Mouse (Mus musculus): ENCODE results near the gene Camkmt. TPM values are rescaled to one million over a fixed set of nuclear protein-coding genes. Genes with fewer than 3 reads are reported as not detected.

The Camkmt gene
- polyA plus RNA-seq, 1 experiment from 2014 or later: 11.4 TPM

DNA sequence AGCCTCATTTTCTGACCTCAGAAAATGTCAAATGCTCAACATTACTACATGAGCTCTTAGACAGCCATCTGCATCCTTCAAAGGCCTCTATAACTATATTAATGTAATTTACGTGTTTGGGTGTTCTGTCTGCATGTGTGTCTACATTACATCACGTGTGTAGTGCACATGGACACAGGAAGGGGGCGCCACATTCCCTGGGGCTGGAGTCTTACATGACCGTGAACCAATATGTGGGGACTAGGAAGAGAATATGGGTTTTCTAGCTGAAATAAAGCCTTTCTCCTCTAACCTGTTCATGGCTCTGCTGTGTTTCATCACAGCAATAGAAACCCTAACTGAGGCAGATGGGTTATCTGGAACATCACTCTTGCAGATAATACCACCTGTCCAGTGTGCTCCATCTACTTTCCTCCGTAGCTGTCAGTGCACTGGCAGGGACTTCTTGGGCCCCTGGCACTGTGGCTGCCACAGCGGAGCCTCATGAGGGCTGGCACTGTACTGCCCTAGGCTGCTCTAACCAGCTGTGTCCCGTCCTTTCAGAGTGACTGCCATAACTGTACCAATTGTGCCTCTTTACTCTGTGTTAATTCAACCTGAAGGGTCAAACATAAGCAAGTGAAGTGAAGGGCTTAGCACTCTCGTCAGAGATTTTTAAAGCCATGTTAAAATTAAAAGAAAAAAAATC lies 19.1 kb upstream of the Camkmt start:
- no peak overlapping the region for H3K4me2 ChIP-seq
- no peak overlapping the region for H3K27ac ChIP-seq
- H3K9ac ChIP-seq: no peak overlapping the region
- no peaks in the 10 kb centered on the region for H3K4me1 ChIP-seq
- H3K27me3 ChIP-seq: no peaks in the 10 kb centered on the region
- ATAC-seq (ENCODE audit: borderline replicate concordance, extremely low read depth, low FRiP score, low TSS enrichment): no peak
- 88% methylated on average over 8 of the region's 8 CpGs for WGBS
- H3K4me3 ChIP-seq: no peak overlapping the region
- H3K36me3 ChIP-seq: peaks cover 25% of the 10 kb centered on the region
- H3K9me3 ChIP-seq: no peaks in the 10 kb centered on the region

DNA sequence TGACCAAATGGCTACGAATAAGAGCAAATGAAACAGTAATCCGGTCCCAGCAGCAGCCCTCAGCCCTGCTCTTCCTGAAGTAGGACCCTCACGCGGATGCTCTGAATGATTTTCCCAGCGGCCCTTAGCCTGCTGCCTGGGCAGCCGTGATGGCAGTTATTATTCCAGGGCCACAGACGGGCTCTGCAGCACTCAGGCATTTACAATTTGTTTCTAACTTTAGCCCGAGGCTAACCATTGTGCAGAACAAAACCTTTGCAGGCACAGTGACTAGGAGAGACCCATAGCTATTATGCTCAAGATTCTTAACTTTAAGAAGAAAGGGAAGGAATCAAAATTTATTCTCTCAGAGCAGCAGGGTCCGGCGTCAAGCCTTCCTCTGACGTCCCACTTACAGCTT lies 18.0 kb upstream of the Camkmt start:
- no peak for ATAC-seq (ENCODE audit: borderline replicate concordance, extremely low read depth, low FRiP score, low TSS enrichment)
- Histone ChIP-seq H3K27ac (no peak overlapping the region), H3K27me3 (no peaks in the 10 kb centered on the region), H3K4me1 (no peaks in the 10 kb centered on the region), H3K9me3 (no peaks in the 10 kb centered on the region), H3K36me3 (peaks cover 30% of the 10 kb centered on the region), H3K4me3 (no peak overlapping the region), H3K4me2 (no peak overlapping the region), H3K9ac (no peak overlapping the region)
- WGBS: 67% methylated on average over 11 of the region's 11 CpGs

DNA sequence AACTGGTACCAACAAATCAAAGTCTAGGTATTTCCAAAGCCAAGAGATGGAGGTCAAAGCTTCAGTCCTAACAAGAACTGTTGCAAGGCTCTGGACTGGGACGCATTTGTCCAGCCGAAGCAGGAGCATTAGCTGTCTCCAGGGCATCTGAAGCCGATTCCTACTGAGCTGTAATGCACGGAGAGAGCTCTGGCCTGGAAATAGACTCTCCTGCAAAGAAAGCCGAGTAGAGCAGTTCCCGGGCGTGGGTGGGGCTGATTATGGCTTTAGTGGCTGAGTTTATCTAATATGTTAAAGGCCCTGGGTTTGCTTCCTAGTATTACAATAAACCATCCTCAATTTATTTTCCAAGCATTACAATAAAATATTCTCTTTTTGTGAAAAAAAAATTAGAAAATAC lies 17.1 kb upstream of the Camkmt start:
- Histone ChIP-seq H3K27ac (no peak overlapping the region), H3K4me1 (no peaks in the 10 kb centered on the region), H3K36me3 (peaks cover 32% of the 10 kb centered on the region), H3K4me3 (no peak overlapping the region), H3K9me3 (no peaks in the 10 kb centered on the region), H3K4me2 (no peak overlapping the region), H3K9ac (no peak overlapping the region), H3K27me3 (no peaks in the 10 kb centered on the region)
- no peak for ATAC-seq (ENCODE audit: borderline replicate concordance, extremely low read depth, low FRiP score, low TSS enrichment)
- WGBS: 87% methylated on average over 7 of the region's 7 CpGs

DNA sequence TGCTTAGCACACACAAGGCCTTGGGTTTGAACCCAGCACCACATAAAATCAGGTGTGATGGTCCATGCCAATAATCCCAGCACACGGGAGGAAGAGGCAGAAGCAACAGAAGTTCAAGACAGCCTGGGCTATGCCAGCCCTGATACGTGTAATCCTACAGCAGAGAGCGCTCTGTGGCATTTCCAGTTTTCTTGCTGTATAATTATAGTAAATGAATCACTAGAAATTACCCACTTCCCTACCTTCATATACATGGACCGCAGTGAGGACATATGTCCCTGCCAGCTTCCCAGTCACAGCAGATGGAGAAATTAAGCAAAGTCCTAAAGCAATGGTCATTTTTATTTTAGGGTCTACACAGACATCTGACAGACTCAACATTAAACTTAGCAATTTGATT lies 16.3 kb upstream of the Camkmt start:
- no peaks in the 10 kb centered on the region for H3K4me1 ChIP-seq
- peaks cover 35% of the 10 kb centered on the region for H3K36me3 ChIP-seq
- no peaks in the 10 kb centered on the region for H3K9me3 ChIP-seq
- 93% methylated on average over 4 of the region's 4 CpGs for WGBS
- no peak overlapping the region for H3K27ac ChIP-seq
- no peak overlapping the region for H3K4me2 ChIP-seq
- H3K27me3 ChIP-seq: no peaks in the 10 kb centered on the region
- no peak for ATAC-seq (ENCODE audit: borderline replicate concordance, extremely low read depth, low FRiP score, low TSS enrichment)
- H3K4me3 ChIP-seq: no peak overlapping the region
- no peak overlapping the region for H3K9ac ChIP-seq

DNA sequence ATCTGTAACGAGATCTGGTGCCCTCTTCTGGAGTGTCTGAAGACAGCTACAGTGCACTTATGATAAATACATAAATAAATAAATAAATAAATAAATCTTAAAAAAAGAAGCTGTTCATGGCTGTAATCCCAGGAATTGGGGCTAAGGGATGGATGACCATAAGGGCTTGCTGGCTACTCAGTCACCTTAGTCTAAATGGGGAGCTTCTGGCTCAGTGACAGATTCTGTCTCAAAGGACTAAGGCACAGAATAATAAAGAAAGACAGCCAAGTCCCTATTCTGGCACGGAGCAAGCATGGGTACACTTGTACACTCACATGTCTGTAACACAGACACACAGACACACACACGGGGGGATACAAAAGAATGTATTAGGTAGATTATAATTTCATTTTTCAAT lies 11.1 kb upstream of the Camkmt start:
- no peaks in the 10 kb centered on the region for H3K4me1 ChIP-seq
- H3K4me2 ChIP-seq: no peak overlapping the region
- peaks cover 32% of the 10 kb centered on the region for H3K36me3 ChIP-seq
- H3K27me3 ChIP-seq: no peaks in the 10 kb centered on the region
- no peak overlapping the region for H3K9ac ChIP-seq
- no peak for ATAC-seq (ENCODE audit: borderline replicate concordance, extremely low read depth, low FRiP score, low TSS enrichment)
- H3K27ac ChIP-seq: no peak overlapping the region
- 89% methylated on average over 3 of the region's 3 CpGs for whole genome bisulfite sequencing
- no peaks in the 10 kb centered on the region for H3K9me3 ChIP-seq
- H3K4me3 ChIP-seq: no peak overlapping the region

DNA sequence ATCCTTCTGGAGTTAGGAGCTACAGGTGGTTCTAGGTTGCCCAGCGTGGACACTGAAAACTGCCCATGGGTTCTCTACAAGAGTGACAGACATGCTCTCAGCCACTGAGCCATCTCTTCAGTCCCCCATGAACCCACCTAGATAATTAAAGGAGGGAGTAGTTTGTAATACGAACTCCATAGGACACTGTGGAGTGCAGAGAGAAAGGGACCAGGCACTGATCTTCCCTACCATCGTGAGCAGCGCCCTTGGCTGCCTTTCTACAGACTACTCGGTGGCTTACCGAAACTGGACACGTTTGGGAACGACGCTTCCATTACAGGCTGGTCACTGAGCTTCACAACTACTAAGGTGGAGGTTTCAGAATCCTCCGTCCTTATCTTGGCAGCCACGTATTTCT lies 9.6 kb upstream of the Camkmt start:
- no peaks in the 10 kb centered on the region for H3K4me1 ChIP-seq
- 93% methylated on average over 11 of the region's 11 CpGs for WGBS
- H3K9me3 ChIP-seq: no peaks in the 10 kb centered on the region
- H3K27me3 ChIP-seq: no peaks in the 10 kb centered on the region
- no peak overlapping the region for H3K9ac ChIP-seq
- H3K4me2 ChIP-seq: no peak overlapping the region
- no peak overlapping the region for H3K4me3 ChIP-seq
- ATAC-seq (ENCODE audit: borderline replicate concordance, extremely low read depth, low FRiP score, low TSS enrichment): no peak
- no peak overlapping the region for H3K27ac ChIP-seq
- H3K36me3 ChIP-seq: peaks cover 28% of the 10 kb centered on the region

- Histone ChIP-seq H3K4me1 (peaks cover 9% of the 10 kb centered on the region), H3K27me3 (no peaks in the 10 kb centered on the region), H3K9me3 (no peaks in the 10 kb centered on the region), H3K36me3 (peaks cover 11% of the 10 kb centered on the region; the same call in 1 of the 2 replicates), H3K4me3 (no peak overlapping the region), H3K27ac (no peak overlapping the region), H3K9ac (no peak overlapping the region), H3K4me2 (no peak overlapping the region)
- ATAC-seq (ENCODE audit: borderline replicate concordance, extremely low read depth, low FRiP score, low TSS enrichment): no peak
- WGBS: 83% methylated on average over 2 of the region's 2 CpGs
Observed at GRCm38 (mm10) chr17:85085335-85085734, 5.0 kb upstream of the Camkmt start.

DNA sequence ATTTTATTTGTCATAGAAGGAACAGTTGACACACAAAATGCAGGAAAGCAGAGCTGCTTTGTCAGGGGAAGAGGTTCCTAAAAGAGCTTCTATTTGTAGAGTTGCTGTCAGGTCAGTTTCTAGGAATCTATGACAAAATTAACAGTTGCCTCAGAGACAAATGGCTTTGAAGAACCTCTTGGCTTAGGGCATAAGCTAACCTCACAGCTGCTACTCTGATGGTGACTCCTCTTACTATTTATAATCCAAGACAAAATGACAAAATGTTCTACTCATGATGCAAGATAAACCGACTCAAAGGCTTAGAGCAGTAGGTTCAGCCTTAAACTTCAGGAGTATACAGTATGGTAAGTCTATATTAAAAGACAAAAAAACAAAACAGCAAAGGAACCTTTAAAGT lies 3.9 kb upstream of the Camkmt start:
- H3K27ac ChIP-seq: no peak overlapping the region
- peaks cover 13% of the 10 kb centered on the region for H3K4me1 ChIP-seq
- H3K9me3 ChIP-seq: no peaks in the 10 kb centered on the region
- H3K27me3 ChIP-seq: no peaks in the 10 kb centered on the region
- WGBS: 72% methylated on average over 1 of the region's 1 CpGs
- no peak overlapping the region for H3K9ac ChIP-seq
- H3K4me3 ChIP-seq: no peak overlapping the region
- H3K36me3 ChIP-seq: 0 out of 2 replicates have a peak, but pooled peaks cover 6% of the 10 kb centered on the region
- no peak overlapping the region for H3K4me2 ChIP-seq
- ATAC-seq (ENCODE audit: borderline replicate concordance, extremely low read depth, low FRiP score, low TSS enrichment): no peak

- no peak for ATAC-seq (ENCODE audit: borderline replicate concordance, extremely low read depth, low FRiP score, low TSS enrichment)
- Histone ChIP-seq H3K9me3 (no peaks in the 10 kb centered on the region), H3K4me2 (no peak overlapping the region), H3K4me3 (no peak overlapping the region), H3K27ac (no peak overlapping the region), H3K4me1 (peaks cover 14% of the 10 kb centered on the region), H3K9ac (no peak overlapping the region), H3K27me3 (no peaks in the 10 kb centered on the region), H3K36me3 (0 out of 2 replicates have a peak, but pooled peaks cover 6% of the 10 kb centered on the region)
- WGBS: 87% methylated on average over 5 of the region's 5 CpGs
Observed at GRCm38 (mm10) chr17:85087591-85087990, 2.8 kb upstream of the Camkmt start.

GRCm38 (mm10) chr17:85088401-85088800 lies 2.0 kb upstream of the Camkmt start:
- Histone ChIP-seq H3K4me3 (no peak overlapping the region), H3K9ac (no peak overlapping the region), H3K9me3 (no peaks in the 10 kb centered on the region), H3K36me3 (0 out of 2 replicates have a peak, but pooled peaks cover under 1% of the 10 kb centered on the region), H3K27ac (no peak overlapping the region), H3K27me3 (no peaks in the 10 kb centered on the region), H3K4me2 (no peak overlapping the region), H3K4me1 (peaks cover 14% of the 10 kb centered on the region)
- WGBS: 83% methylated on average over 11 of the region's 11 CpGs
- no peak for ATAC-seq (ENCODE audit: borderline replicate concordance, extremely low read depth, low FRiP score, low TSS enrichment)

DNA sequence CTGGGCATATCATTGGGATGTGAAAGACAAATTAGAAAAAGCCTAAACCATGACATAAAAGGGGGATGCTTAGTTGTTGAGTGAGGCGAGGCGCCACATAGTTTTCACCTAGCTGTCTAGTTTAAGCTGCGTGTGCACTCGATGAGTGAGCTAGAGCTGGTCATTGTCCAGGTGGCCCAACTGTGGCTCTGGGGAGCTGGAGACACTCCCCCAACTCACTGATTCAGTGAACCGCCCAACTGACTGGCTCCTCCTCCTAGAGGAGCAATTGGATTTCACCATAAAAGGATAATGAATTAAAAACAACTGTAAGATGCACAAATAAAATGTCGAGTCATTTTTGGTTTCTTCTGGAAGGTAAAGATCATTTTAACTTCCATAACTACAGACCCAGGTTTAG lies 1.3 kb upstream of the Camkmt start:
- H3K9me3 ChIP-seq: no peaks in the 10 kb centered on the region
- H3K4me2 ChIP-seq: peak overlapping the region; percentile 63

GRCm38 (mm10) chr17:85089621-85090020 lies 731 bp upstream of the Camkmt start:
- Histone ChIP-seq H3K9ac (peak overlapping the region; percentile 44), H3K27me3 (no peaks in the 10 kb centered on the region), H3K4me1 (peaks cover 14% of the 10 kb centered on the region), H3K36me3 (no peaks in the 10 kb centered on the region), H3K4me3 (peak overlapping the region; percentile 92), H3K9me3 (no peaks in the 10 kb centered on the region), H3K27ac (peak overlapping the region; percentile 58), H3K4me2 (peak overlapping the region; percentile 63)
- WGBS: under 1% methylated on average over 16 of the region's 16 CpGs
- ATAC-seq (ENCODE audit: borderline replicate concordance, extremely low read depth, low FRiP score, low TSS enrichment): peak; percentile 2; the same call in 1 of the 2 replicates

More for the DNA sequence above, 1.3 kb upstream of the Camkmt start:
- WGBS: 38% methylated on average over 6 of the region's 6 CpGs
- H3K27me3 ChIP-seq: no peaks in the 10 kb centered on the region
- peak overlapping the region; percentile 92 for H3K4me3 ChIP-seq
- no peak for ATAC-seq (ENCODE audit: borderline replicate concordance, extremely low read depth, low FRiP score, low TSS enrichment)
- peaks cover 14% of the 10 kb centered on the region for H3K4me1 ChIP-seq
- no peaks in the 10 kb centered on the region for H3K36me3 ChIP-seq
- H3K27ac ChIP-seq: no peak overlapping the region
- H3K9ac ChIP-seq: no peak overlapping the region
